Mouse (Mus musculus): Measurements from ENCODE around the gene Kcna7. TPM values are rescaled to one million over a fixed set of nuclear protein-coding genes. Genes with fewer than 3 reads are reported as not detected.

Gene Kcna7
- not detected in 2 replicates for polyA plus RNA-seq (2012; ENCODE audit: low replicate concordance)

DNA sequence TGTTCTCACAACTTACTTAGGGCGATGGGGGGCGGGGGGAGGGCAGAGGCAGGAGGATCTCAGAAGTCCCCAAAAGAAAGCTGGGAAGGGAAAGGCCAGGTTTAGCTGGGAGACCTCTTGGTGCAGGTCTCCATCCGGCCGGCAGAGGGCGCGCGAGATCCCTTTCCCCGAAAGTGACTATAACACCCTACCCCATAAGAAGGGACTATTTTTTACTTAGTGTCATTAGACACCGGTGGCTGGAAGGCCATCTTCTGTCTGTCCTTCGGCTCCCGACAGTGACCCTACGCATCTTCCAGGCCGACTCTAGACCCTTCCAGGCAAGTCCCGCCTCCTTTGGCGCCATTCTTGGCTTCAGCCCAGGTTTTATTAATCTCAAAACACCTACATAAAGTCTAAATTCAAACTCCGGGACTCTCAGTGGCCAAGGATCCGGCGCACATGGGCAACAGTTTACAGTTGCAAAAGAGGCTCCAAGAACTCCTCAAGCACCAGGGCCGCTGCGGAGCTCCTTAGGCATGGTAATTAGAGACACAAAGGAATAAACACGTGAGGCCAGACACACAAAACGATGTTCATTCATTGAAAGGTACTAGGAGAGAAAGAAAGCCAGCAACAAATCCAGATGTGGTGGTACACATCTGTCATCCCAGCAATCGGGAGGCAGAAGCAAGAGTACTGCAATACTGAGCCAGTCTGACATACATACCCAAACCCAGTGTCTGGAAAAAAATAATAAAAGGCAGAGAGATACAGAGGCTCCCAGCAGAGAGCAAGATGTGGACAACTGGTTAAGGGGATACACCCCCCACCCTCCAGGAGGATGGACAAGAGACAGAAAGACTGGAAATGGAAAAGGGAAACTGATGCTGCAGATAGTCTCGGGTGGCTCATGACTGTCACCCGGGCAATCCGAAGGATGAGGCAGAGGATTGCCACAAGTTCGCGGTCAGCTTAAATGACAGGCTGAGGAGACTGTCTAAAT, at the start of gene Kcna7:
TSS of gene Kcna7 (plus strand) at position 563 of the 985 bp plus-strand sequence.

DNA sequence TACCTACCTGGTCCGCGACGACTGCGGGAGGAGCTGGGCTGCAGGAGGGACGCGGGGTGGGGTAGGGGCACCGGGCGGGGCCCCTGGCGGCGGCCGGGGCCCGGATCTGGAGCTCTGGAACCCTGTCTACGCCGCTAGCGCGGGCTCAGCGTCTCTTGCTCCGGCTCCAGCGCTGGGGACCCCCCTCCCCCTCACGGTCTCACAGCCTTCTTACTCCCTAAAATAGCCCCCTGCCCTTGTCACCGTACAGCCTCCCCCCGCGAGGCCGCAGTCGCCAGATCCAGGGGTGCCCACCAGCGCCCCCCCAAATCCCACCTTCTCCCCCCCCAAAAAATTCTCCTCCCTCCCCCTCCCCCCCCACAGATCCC, 38.8 kb upstream of the Kcna7 start, which contains the start of gene Ppfia3:
TSS of gene Ppfia3 (minus strand) at position 368 of the 368 bp plus-strand sequence.

DNA sequence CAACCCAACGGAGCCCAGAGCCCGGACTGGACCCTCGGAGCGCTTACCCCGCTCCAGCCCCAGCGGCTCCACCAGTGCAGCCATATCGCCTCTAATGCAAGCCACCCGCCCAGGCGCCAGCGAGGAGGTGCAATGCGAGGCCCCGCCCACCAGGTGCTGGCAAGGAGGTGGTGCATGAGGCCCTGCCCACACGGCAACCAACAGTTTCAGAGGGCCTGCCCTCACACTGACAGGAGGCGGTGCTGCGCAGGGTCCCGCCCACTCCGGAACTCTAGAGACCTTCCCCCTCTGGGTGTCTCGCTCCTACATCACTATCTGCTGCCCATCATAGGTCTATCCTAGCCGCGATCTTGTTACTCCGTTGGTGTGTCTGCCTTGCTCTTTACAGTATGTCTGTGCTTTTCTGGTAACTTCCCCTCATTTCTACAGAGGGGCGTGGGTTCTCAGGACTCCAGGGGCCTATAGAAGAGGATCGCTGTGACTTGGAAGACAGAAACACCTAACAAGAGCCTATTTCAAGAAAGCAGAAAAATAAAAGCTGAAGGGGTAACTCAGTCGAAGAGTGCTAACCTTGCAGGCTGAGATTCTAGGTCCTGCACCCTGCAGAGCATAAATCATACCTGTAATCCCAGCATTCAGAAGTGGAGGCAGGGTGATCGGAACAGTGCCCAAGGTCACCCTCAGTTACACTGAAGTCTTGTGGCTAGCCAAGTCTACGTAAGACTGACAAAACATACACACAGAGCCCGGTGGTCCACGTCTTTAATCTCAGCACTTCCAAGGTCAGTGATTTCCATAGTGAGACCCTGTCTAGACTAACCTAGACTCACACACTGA, 34.8 kb upstream of the Kcna7 start, which contains the start of gene Lin7b:
TSS of gene Lin7b (minus strand) at position 109 of the 837 bp plus-strand sequence.

DNA sequence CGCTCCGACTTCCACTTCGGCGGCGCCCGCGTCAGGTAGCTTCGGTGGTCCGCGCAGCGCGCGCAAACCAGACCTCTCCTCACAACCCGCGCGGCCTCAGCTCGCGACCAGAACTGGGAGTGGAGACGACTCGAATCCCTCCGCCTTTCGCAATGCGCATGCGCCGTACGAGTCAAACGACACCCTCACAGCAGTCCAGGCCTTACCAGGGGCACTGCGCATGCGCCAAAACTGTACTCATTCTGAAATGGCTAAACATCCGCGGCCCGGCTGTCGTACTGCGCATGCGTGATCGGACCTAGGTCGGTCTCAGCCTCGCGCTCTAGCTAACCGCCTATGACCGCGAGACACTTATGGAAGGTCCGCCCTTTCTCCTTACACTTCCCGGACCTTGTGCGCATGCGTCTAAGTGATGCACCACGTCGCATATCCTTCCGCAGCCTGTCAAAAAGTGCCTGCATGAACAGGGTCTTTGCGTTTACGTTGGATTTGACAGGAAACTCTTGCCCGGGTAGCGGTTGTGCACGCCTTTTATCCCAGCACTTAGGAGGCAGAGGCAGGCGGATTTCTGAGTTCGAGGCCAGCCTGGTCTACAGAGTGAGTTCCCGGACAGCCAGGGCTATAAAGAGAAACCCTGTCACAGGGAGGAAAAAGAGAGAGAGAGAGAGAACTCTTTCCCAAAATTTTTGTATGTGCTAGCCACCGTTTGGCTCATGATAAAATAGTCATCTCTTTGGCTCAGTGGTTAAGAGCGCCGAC, 9.7 kb upstream of the Kcna7 start, which contains the start of gene Snrnp70:
TSS of gene Snrnp70 (minus strand) at position 165 of the 759 bp plus-strand sequence.

DNA sequence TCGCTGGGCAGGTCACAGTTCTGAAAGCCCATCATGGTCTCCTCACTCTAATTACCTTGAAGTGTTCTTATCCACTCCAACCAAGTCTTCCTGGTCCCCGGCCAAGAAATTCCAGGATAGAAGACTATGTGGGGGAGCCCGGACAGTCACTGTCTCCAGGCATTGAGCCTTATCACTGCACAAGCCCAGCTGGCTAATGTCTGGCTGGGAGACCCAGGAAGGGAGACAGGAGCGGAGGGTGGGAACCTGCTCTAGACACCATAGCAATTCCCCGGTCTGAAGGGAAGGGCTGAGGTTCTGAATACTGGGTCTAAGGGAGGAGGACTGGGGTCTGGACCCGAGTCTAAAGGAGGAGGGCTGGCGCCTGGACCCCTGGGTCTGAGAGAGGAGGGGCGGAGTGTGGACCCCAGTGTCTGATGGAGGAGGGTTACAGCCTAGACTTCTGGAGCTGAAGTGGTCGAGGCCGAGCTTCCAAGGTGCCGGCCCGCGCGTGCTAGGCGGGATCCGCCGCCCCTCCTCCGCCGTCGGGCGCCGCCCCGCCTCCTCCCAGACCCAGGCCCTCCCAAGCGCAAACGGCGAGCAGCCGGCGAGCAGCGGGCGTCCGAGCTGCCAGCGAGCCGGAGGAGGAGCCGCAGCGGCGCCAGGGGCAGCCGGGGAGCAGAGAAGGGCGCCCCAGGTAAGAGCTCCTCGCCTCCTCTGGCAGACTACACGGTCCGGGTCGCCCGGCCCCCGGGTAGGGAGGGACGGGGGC, 7.8 kb downstream of the Kcna7 start, which contains the start of gene Ntf5:
TSS of gene Ntf5 (plus strand) at position 583 of the 751 bp plus-strand sequence.

DNA sequence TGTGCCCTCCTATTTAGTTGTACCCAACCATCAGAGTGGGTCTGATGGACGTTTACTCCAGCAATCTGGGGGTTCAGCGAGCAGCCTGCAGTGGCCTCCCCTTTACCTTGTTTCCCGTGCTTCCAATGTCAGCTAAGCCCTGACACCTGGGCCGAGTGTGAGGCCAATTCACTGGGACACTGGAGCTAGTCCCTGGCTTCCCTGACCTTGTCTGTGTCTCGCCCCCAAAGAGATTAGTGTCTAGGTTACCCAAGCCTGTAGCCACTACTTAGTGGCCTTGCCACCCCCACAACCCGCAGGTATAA, 15.1 kb downstream of the Kcna7 start, which contains the start of gene Lhb:
TSS of gene Lhb (plus strand) at position 206 of the 305 bp plus-strand sequence.

DNA sequence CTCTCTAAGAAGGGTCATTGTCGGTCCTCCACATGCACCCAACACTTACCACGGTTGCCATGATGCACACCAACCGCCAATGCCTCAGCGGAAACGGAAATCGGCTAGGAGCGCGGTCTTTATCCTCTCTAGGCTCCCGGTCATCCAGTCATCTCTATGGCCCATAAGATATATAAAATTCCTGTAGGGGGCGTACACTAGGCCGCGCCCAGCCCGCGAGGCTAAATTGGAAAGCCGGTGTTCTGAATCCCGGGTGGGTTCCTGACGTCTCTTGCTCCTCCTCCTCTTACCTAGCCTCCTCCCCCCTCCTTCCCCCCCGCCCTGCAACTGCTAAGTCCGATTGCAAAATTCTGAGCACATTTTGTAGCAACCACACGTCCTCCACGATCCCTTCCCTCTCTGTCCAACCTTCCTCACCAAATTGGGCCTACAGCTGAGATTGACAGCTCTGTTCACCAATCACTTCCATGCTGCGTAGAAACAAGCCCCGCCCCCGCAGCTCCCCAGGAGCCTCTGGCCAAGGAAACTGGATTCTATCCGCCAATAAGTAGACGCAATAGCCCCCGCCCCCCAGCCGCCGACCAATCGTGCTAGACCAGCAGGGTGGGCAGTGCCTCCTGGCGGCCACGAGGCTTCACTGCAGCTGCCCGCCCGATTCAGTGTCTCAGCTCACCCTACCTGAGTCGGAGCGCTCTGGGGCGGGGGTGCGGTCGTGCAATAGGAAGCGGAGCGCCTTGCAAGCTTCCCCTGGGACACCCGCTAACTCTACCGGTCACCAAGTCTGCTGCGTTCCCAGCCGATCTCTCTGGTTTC, 29.0 kb downstream of the Kcna7 start, which contains the start of gene Gys1:
TSS of gene Gys1 (plus strand) at position 642 of the 813 bp plus-strand sequence.

DNA sequence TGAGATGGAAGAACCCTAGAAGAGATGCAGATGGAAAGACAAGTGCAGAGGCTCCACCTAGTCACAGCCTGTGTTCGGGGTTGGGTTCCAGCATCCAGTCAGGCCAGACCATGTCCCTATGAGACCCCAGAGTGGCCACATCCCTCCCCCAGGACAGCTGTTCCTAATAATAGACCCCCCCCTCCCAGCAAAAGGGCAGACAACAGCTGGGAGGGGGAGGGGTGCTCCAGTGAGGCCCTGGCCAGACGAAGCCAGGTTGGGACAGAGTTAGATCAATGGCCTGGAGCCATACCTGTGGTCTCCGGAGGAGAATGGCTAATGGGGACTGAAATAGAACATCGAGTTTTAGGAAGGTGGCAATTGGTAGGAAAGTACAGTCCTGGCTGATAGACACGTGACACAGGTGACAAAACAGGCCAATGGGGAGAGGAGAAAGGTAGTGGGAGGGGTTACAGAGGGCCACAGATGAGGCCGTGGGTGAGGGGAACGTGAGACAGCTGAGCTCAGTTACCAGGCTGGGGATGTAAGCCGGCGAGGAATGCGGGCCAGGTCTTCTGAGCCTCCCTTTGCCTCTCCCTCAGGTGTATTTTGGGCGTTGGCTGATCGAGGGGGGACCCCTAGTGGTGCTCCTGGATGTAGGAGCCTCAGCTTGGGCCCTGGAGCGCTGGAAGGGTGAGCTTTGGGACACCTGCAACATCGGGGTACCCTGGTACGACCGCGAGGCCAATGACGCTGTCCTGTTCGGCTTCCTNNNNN, 32.2 kb downstream of the Kcna7 start, which contains the start of gene Ruvbl2:
TSS of gene Ruvbl2 (minus strand) at position 576 of the 756 bp plus-strand sequence.

Other genes with a start within 250 kb of the Kcna7 start
- 0.08 and 0.46 TPM in 2 replicates for gene Slc17a7, start 241.7 kb upstream of the Kcna7 start, polyA plus RNA-seq (2012; ENCODE audit: low replicate concordance)
- 0.24 and 4.6 TPM in 2 replicates for gene Gfy, start 226.1 kb upstream of the Kcna7 start, polyA plus RNA-seq (2012; ENCODE audit: low replicate concordance)
- not detected in 2 replicates for gene Pth2, start 224.7 kb upstream of the Kcna7 start, polyA plus RNA-seq (2012; ENCODE audit: low replicate concordance)
- 1.1 and 1.2 TPM in 2 replicates for gene Ccdc155, start 200.8 kb upstream of the Kcna7 start, polyA plus RNA-seq (2012; ENCODE audit: low replicate concordance)
- 46.7 and 92.2 TPM in 2 replicates for gene Dkkl1, start 193.5 kb upstream of the Kcna7 start, polyA plus RNA-seq (2012; ENCODE audit: low replicate concordance)
- gene Tead2, start 189.9 kb upstream of the Kcna7 start, polyA plus RNA-seq (2012; ENCODE audit: low replicate concordance): 1.1 and 1.3 TPM in 2 replicates
- gene Cd37, start 166.5 kb upstream of the Kcna7 start, polyA plus RNA-seq (2012; ENCODE audit: low replicate concordance): 162 and 431 TPM in 2 replicates
- gene Slc6a16, start 164.6 kb upstream of the Kcna7 start, polyA plus RNA-seq (2012; ENCODE audit: low replicate concordance): not detected in 2 replicates
- gene Slc6a21, start 128.1 kb upstream of the Kcna7 start, polyA plus RNA-seq (2012; ENCODE audit: low replicate concordance): 0.11 TPM in 1 of 2 replicates, not detected in the other
- gene Trpm4, start 71.9 kb upstream of the Kcna7 start, polyA plus RNA-seq (2012; ENCODE audit: low replicate concordance): 1.2 and 1.4 TPM in 2 replicates
- gene Hrc, start 70.4 kb upstream of the Kcna7 start, polyA plus RNA-seq (2012; ENCODE audit: low replicate concordance): not detected in 2 replicates
- 2.6 and 3.4 TPM in 2 replicates for gene Ppfia3, start 38.6 kb upstream of the Kcna7 start, polyA plus RNA-seq (2012; ENCODE audit: low replicate concordance)
- gene Lin7b, start 35.1 kb upstream of the Kcna7 start, polyA plus RNA-seq (2012; ENCODE audit: low replicate concordance): 0.80 TPM in 1 of 2 replicates, not detected in the other
- gene Snrnp70, start 9.9 kb upstream of the Kcna7 start, polyA plus RNA-seq (2012; ENCODE audit: low replicate concordance): 650 and 741 TPM in 2 replicates
- gene Ntf5, start 8.0 kb downstream of the Kcna7 start, polyA plus RNA-seq (2012; ENCODE audit: low replicate concordance): not detected in 2 replicates
- not detected in 2 replicates for gene Lhb, start 15.2 kb downstream of the Kcna7 start, polyA plus RNA-seq (2012; ENCODE audit: low replicate concordance)
- 11.4 and 11.8 TPM in 2 replicates for gene Gys1, start 29.2 kb downstream of the Kcna7 start, polyA plus RNA-seq (2012; ENCODE audit: low replicate concordance)
- 293 and 559 TPM in 2 replicates for gene Ruvbl2, start 32.4 kb downstream of the Kcna7 start, polyA plus RNA-seq (2012; ENCODE audit: low replicate concordance)
- gene Ftl1, start 54.2 kb downstream of the Kcna7 start, polyA plus RNA-seq (2012; ENCODE audit: low replicate concordance): 5,681 and 8,825 TPM in 2 replicates
- gene Bax, start 61.2 kb downstream of the Kcna7 start, polyA plus RNA-seq (2012; ENCODE audit: low replicate concordance): 180 and 264 TPM in 2 replicates
- 0.27 and 0.61 TPM in 2 replicates for gene Tulp2, start 76.2 kb downstream of the Kcna7 start, polyA plus RNA-seq (2012; ENCODE audit: low replicate concordance)
- not detected in 2 replicates for gene Gm45808, start 81.2 kb downstream of the Kcna7 start, polyA plus RNA-seq (2012; ENCODE audit: low replicate concordance)
- gene Dhdh, start 83.2 kb downstream of the Kcna7 start, polyA plus RNA-seq (2012; ENCODE audit: low replicate concordance): 0.83 and 1.7 TPM in 2 replicates
- 344 and 572 TPM in 2 replicates for gene Nucb1, start 104.8 kb downstream of the Kcna7 start, polyA plus RNA-seq (2012; ENCODE audit: low replicate concordance)
- 200 and 371 TPM in 2 replicates for gene Ppp1r15a, start 120.6 kb downstream of the Kcna7 start, polyA plus RNA-seq (2012; ENCODE audit: low replicate concordance)
- 2.0 and 2.8 TPM in 2 replicates for gene Plekha4, start 120.7 kb downstream of the Kcna7 start, polyA plus RNA-seq (2012; ENCODE audit: low replicate concordance)
- gene Hsd17b14, start 149.2 kb downstream of the Kcna7 start, polyA plus RNA-seq (2012; ENCODE audit: low replicate concordance): 0.29 and 1.3 TPM in 2 replicates
- gene Bcat2, start 164.5 kb downstream of the Kcna7 start, polyA plus RNA-seq (2012; ENCODE audit: low replicate concordance): 17.8 and 57.8 TPM in 2 replicates
- 0.52 TPM in 1 of 2 replicates, not detected in the other for gene Fgf21, start 209.8 kb downstream of the Kcna7 start, polyA plus RNA-seq (2012; ENCODE audit: low replicate concordance)
- not detected in 2 replicates for gene Fut1, start 211.6 kb downstream of the Kcna7 start, polyA plus RNA-seq (2012; ENCODE audit: low replicate concordance)
- gene Izumo1, start 216.2 kb downstream of the Kcna7 start, polyA plus RNA-seq (2012; ENCODE audit: low replicate concordance): 0.42 and 0.64 TPM in 2 replicates
- gene Rasip1, start 221.8 kb downstream of the Kcna7 start, polyA plus RNA-seq (2012; ENCODE audit: low replicate concordance): 4.3 and 5.9 TPM in 2 replicates
- 0.10 and 0.50 TPM in 2 replicates for gene Mamstr, start 234.3 kb downstream of the Kcna7 start, polyA plus RNA-seq (2012; ENCODE audit: low replicate concordance)

All from leukemia stem cell, adult 10-12 weeks (primary cell).